Mouse (Mus musculus) gastrocnemius, postnatal 4 days (tissue): ENCODE data around the gene H60b. TPM values are rescaled to one million over a fixed set of nuclear protein-coding genes. Genes with fewer than 3 reads are reported as not detected.

Experiments used
- total RNA-seq, 2 experiments: library from RNA; stranded (reverse); gene quantifications; 2 replicates each; pipeline ENCODE4 v1.2.3; 2021

Gene H60b
- total RNA-seq, 2 experiments from 2014 or later, result 0.57 to 0.86 TPM

Other genes starting within 250 kb of the H60b start
- gene 4930444G20Rik, start 90.5 kb upstream of the H60b start, total RNA-seq, result not detected
- 1 to 10 TPM; 2.5 to 4.3 TPM for gene E030030I06Rik, start 9.3 kb upstream of the H60b start, total RNA-seq
- gene Raet1e, start within 50 bp of the H60b start, total RNA-seq, result 1 to 10 TPM; 1.6 to 1.8 TPM
- gene Raet1d, start 202.0 kb downstream of the H60b start, total RNA-seq, result 1 to 10 TPM in 1 of 2 experiments, under 1 TPM in 1; 0.34 to 1.6 TPM